Mouse (Mus musculus): ENCODE measurements around the gene Entpd2.
"Not testable (repeated sequence)": the region's sequence is repeated elsewhere in the genome, so short reads cannot be mapped to it uniquely, and the experiment has no call there.

Gene Entpd2

GRCm38 (mm10) chr2:25394281-25395221 is 1.1 kb upstream of the Entpd2 start:
- DNase-seq (ENCODE audit: low read depth, low spot score) = no peak

GRCm38 (mm10) chr2:25396597-25396983 is 916 bp downstream of the Entpd2 start:
- DNase-seq (ENCODE audit: low read depth, low spot score) = no peak

- no peak for DNase-seq (ENCODE audit: low read depth, low spot score)
Observed at GRCm38 (mm10) chr2:25397010-25397409, 1.3 kb downstream of the Entpd2 start.

GRCm38 (mm10) chr2:25398065-25398464 is 2.4 kb downstream of the Entpd2 start:
- no peak for DNase-seq (ENCODE audit: low read depth, low spot score)

- no peak for DNase-seq (ENCODE audit: low read depth, low spot score)
Observed at GRCm38 (mm10) chr2:25399051-25399450, 3.4 kb downstream of the Entpd2 start, which contains the start of gene Npdc1. Npdc1 (plus strand) TSS chr2:25399351.

- DNase-seq (ENCODE audit: low read depth, low spot score) = no peak
Observed at GRCm38 (mm10) chr2:25400291-25400690, 4.6 kb downstream of the Entpd2 start.

GRCm38 (mm10) chr2:25400764-25401163 is 5.1 kb downstream of the Entpd2 start:
- peak; percentile 35 for DNase-seq (ENCODE audit: low read depth, low spot score)

- peak; percentile 85 for DNase-seq (ENCODE audit: low read depth, low spot score)
Observed at GRCm38 (mm10) chr2:25402377-25402971, 6.8 kb downstream of the Entpd2 start.

- DNase-seq (ENCODE audit: low read depth, low spot score) = peak; percentile 37
Observed at GRCm38 (mm10) chr2:25402972-25403601, 7.4 kb downstream of the Entpd2 start.

- DNase-seq (ENCODE audit: low read depth, low spot score) = no peak
Observed at GRCm38 (mm10) chr2:25403994-25404393, 8.3 kb downstream of the Entpd2 start.

- DNase-seq (ENCODE audit: low read depth, low spot score) = no peak
Observed at GRCm38 (mm10) chr2:25408908-25409307, 13.2 kb downstream of the Entpd2 start.

- not testable (repeated sequence) for DNase-seq (ENCODE audit: low read depth, low spot score)
Observed at GRCm38 (mm10) chr2:25413436-25413835, 17.8 kb downstream of the Entpd2 start.

GRCm38 (mm10) chr2:25417426-25417825 is 21.8 kb downstream of the Entpd2 start:
- no peak for DNase-seq (ENCODE audit: low read depth, low spot score)

GRCm38 (mm10) chr2:25421896-25422295 is 26.2 kb downstream of the Entpd2 start:
- DNase-seq (ENCODE audit: low read depth, low spot score) = peak; percentile 81

GRCm38 (mm10) chr2:25422587-25423410 is 27.1 kb downstream of the Entpd2 start, which contains the start of gene Fut7:
Fut7 (plus strand) TSS chr2:25423267.
- peak; percentile 85 for DNase-seq (ENCODE audit: low read depth, low spot score)

- DNase-seq (ENCODE audit: low read depth, low spot score) = no peak
Observed at GRCm38 (mm10) chr2:25423626-25424025, 28.0 kb downstream of the Entpd2 start.

- peak; percentile 16 for DNase-seq (ENCODE audit: low read depth, low spot score)
Observed at GRCm38 (mm10) chr2:25425481-25425880, 29.8 kb downstream of the Entpd2 start.

GRCm38 (mm10) chr2:25426721-25427191 is 31.1 kb downstream of the Entpd2 start:
- peak; percentile 84 for DNase-seq (ENCODE audit: low read depth, low spot score)

GRCm38 (mm10) chr2:25427256-25427655 is 31.6 kb downstream of the Entpd2 start:
- DNase-seq (ENCODE audit: low read depth, low spot score) = no peak

- peak; percentile 94 for DNase-seq (ENCODE audit: low read depth, low spot score)
Observed at GRCm38 (mm10) chr2:25428442-25429236, 33.0 kb downstream of the Entpd2 start, which contains the start of gene Abca2. Abca2 (plus strand) TSS chr2:25428703.
